In genomic region chr3:144173138-144173537, GRCm38 (mm10) we compare ENCODE assay signal across 21 mouse cellular contexts. TPM values are rescaled to one million over a fixed set of nuclear protein-coding genes. Genes with fewer than 3 reads are reported as not detected.
DNase-seq lines count a peak whose midpoint lies in the region; ATAC-seq and TF ChIP-seq lines count a peak whose summit lies in the region.
"Had no signal": no experiment of that assay in that cellular context is flagged by ENCODE, and none has a peak within 500 bp of the region (broad histone marks: within the 10 kb centered on the region; RNA-seq: fewer than 3 reads in every experiment).

No protein-coding gene starts in this region.

- H3K27ac ChIP-seq in hindbrain, postnatal 0 days = no peak overlapping the region
- H3K27ac ChIP-seq in hindbrain, embryonic 12.5 days = no peak overlapping the region
- H3K27ac ChIP-seq in neural tube, embryonic 13.5 days (replicated peaks) = 0 out of 2 replicates have a peak overlapping the region, but pooled peaks have one; percentile 2
- H3K27ac ChIP-seq in neural tube, embryonic 14.5 days (ENCODE audit: low read depth, low read length) = no peak overlapping the region
- H3K27ac ChIP-seq: embryonic facial prominence, embryonic 13.5 days; embryonic facial prominence, embryonic 15.5 days; forebrain, embryonic 10.5 days; forebrain, embryonic 12.5 days had no signal

- no peak overlapping the region for H3K4me3 ChIP-seq in hindbrain, postnatal 0 days (ENCODE audit: low read length)
- H3K4me3 ChIP-seq in hindbrain, embryonic 12.5 days = no peak overlapping the region
- no peak overlapping the region for H3K4me3 ChIP-seq in neural tube, embryonic 13.5 days
- no peak overlapping the region for H3K4me3 ChIP-seq in neural tube, embryonic 14.5 days (ENCODE audit: low read depth, low read length)
- H3K4me3 ChIP-seq: embryonic facial prominence, embryonic 13.5 days; embryonic facial prominence, embryonic 15.5 days; erythroblast, embryonic 14.5 days; forebrain, embryonic 10.5 days; forebrain, embryonic 12.5 days had no signal

- no peak for DNase-seq in hindbrain, postnatal 0 days (ENCODE audit: low spot score)
- DNase-seq in heart, postnatal 10 days = no peak
- DNase-seq in layer of hippocampus, adult 9-10 months (ENCODE audit: low spot score) = no peak
- DNase-seq: adrenal gland, adult 2 months; adrenal gland, postnatal 10 days; adrenal gland, postnatal 25 days; cerebellum, adult 11 months; cerebellum, adult 18-20 months; cerebellum, adult 8-10 months; cerebellum, adult 9-11 months; cerebellum, postnatal 14 days; cerebellum, postnatal 36 days; embryo, embryonic 11 days had no signal

- no peaks in the 10 kb centered on the region for H3K36me3 ChIP-seq in hindbrain, postnatal 0 days (ENCODE audit: insufficient read depth, low read length)
- H3K36me3 ChIP-seq in hindbrain, embryonic 12.5 days = no peaks in the 10 kb centered on the region
- H3K36me3 ChIP-seq in neural tube, embryonic 13.5 days = no peaks in the 10 kb centered on the region
- no peaks in the 10 kb centered on the region for H3K36me3 ChIP-seq in neural tube, embryonic 14.5 days (ENCODE audit: control insufficient read depth, insufficient read depth, low read length)
- H3K36me3 ChIP-seq: embryonic facial prominence, embryonic 13.5 days; embryonic facial prominence, embryonic 15.5 days; forebrain, embryonic 10.5 days; forebrain, embryonic 12.5 days had no signal

- no peaks in the 10 kb centered on the region for H3K4me1 ChIP-seq in hindbrain, postnatal 0 days (ENCODE audit: insufficient read depth, low read length)
- H3K4me1 ChIP-seq in hindbrain, embryonic 12.5 days = no peaks in the 10 kb centered on the region
- H3K4me1 ChIP-seq in neural tube, embryonic 13.5 days (replicated peaks) = peaks cover 20% of the 10 kb centered on the region
- H3K4me1 ChIP-seq in neural tube, embryonic 14.5 days (ENCODE audit: control insufficient read depth, insufficient read depth, low read length) = no peaks in the 10 kb centered on the region
- H3K4me1 ChIP-seq: embryonic facial prominence, embryonic 13.5 days; embryonic facial prominence, embryonic 15.5 days; forebrain, embryonic 12.5 days had no signal

- H3K27me3 ChIP-seq in hindbrain, postnatal 0 days (ENCODE audit: insufficient read depth, low read length) = no peaks in the 10 kb centered on the region
- no peaks in the 10 kb centered on the region for H3K27me3 ChIP-seq in hindbrain, embryonic 12.5 days
- H3K27me3 ChIP-seq in neural tube, embryonic 13.5 days = no peaks in the 10 kb centered on the region
- H3K27me3 ChIP-seq in neural tube, embryonic 14.5 days (ENCODE audit: control insufficient read depth, insufficient read depth, low read length) = no peaks in the 10 kb centered on the region
- H3K27me3 ChIP-seq: embryonic facial prominence, embryonic 13.5 days; embryonic facial prominence, embryonic 15.5 days had no signal

- TF ChIP-seq CTCF in hindbrain, postnatal 0 days (IDR thresholded peaks at IDR 0.05; ENCODE audit: low read depth) = no peak

- 0 out of 2 replicates have a peak, but pooled peaks have one; percentile 43 for ATAC-seq in hindbrain, postnatal 0 days
- no peak for ATAC-seq in hindbrain, embryonic 12.5 days (ENCODE audit: low FRiP score)
- ATAC-seq in neural tube, embryonic 13.5 days (ENCODE audit: low read depth) = peak; percentile 40; the same call in 1 of the 2 replicates
- peak; percentile 53; the same call in 1 of the 2 replicates for ATAC-seq in neural tube, embryonic 14.5 days (ENCODE audit: low read depth)

- intact Hi-C loops in heart, postnatal 10 days (cut with DNase I) = no loop called here

- no peak overlapping the region for H3K9ac ChIP-seq in hindbrain, postnatal 0 days (replicated peaks; ENCODE audit: low read length)
- H3K9ac ChIP-seq in hindbrain, embryonic 12.5 days = no peak overlapping the region
- H3K9ac ChIP-seq in neural tube, embryonic 13.5 days = no peak overlapping the region
- no peak overlapping the region for H3K9ac ChIP-seq in neural tube, embryonic 14.5 days (replicated peaks; ENCODE audit: low read depth, low read length)
- H3K9ac ChIP-seq: embryonic facial prominence, embryonic 13.5 days; embryonic facial prominence, embryonic 15.5 days; forebrain, embryonic 12.5 days had no signal

- 79% methylated on average over 11 of the region's 11 CpGs for WGBS in hindbrain, postnatal 0 days
- 88% methylated on average over 11 of the region's 11 CpGs for WGBS in hindbrain, embryonic 12.5 days
- WGBS in neural tube, embryonic 13.5 days = 58% methylated on average over 11 of the region's 11 CpGs
- 47% methylated on average over 11 of the region's 11 CpGs for WGBS in neural tube, embryonic 14.5 days

- H3K4me2 ChIP-seq in hindbrain, postnatal 0 days (ENCODE audit: low read depth, low read length) = no peak overlapping the region
- no peak overlapping the region for H3K4me2 ChIP-seq in hindbrain, embryonic 12.5 days (replicated peaks)
- no peak overlapping the region for H3K4me2 ChIP-seq in neural tube, embryonic 13.5 days
- H3K4me2 ChIP-seq in neural tube, embryonic 14.5 days (ENCODE audit: low read depth, low read length) = no peak overlapping the region
- H3K4me2 ChIP-seq: embryonic facial prominence, embryonic 13.5 days; embryonic facial prominence, embryonic 15.5 days; forebrain, embryonic 12.5 days had no signal

- no peaks in the 10 kb centered on the region for H3K9me3 ChIP-seq in hindbrain, postnatal 0 days (ENCODE audit: low read length)
- H3K9me3 ChIP-seq in hindbrain, embryonic 12.5 days (replicated peaks) = no peaks in the 10 kb centered on the region
- H3K9me3 ChIP-seq in neural tube, embryonic 13.5 days = no peaks in the 10 kb centered on the region; the same call in 1 of the 2 replicates
- H3K9me3 ChIP-seq in neural tube, embryonic 14.5 days (ENCODE audit: control insufficient read depth, low read length) = no peaks in the 10 kb centered on the region
- H3K9me3 ChIP-seq: embryonic facial prominence, embryonic 13.5 days; embryonic facial prominence, embryonic 15.5 days; forebrain, embryonic 10.5 days; forebrain, embryonic 12.5 days had no signal

RNA-seq across cellular contexts. Expression of gene Lmo4, which starts 31.9 kb away (rescaled TPM):
- 150 and 173 TPM in 2 replicates for total RNA-seq in hindbrain, postnatal 0 days (2014; rRNA removed)
- 111 and 113 TPM in 2 replicates for polyA plus RNA-seq in hindbrain, postnatal 0 days (2015; fragmentation: Nextera tagmentation; extraction: Ambion mirVana)
- 62.0 and 64.7 TPM in 2 replicates for polyA plus RNA-seq in hindbrain, embryonic 12.5 days (2016; fragmentation: Nextera tagmentation; extraction: Ambion mirVana)
- 68.9 and 73.4 TPM in 2 replicates for polyA plus RNA-seq in neural tube, embryonic 13.5 days (2015; fragmentation: Nextera tagmentation; extraction: Ambion mirVana)
- polyA plus RNA-seq in neural tube, embryonic 14.5 days (2014; fragmentation: Nextera tagmentation; extraction: Ambion mirVana) = 86.8 and 97.2 TPM in 2 replicates
- 10 to 100 TPM; 39.1 to 40.2 TPM for total RNA-seq in heart, postnatal 10 days (2021)
